Mouse (Mus musculus) CH12F3 (cell line): ENCODE results near the gene Gm39566.

ENCODE experiments used
- in situ Hi-C: fragments of 300-500 bp; cut with MboI; formaldehyde crosslinking; loops from 2 replicates; pipeline ENCODE4 v1.14.3; 2020; ENCODE audit warnings: low sequenced_read_pairs

Gene Gm39566

GRCm38 (mm10) chr11:69799394-69800137 lies 15.5 kb downstream of the Gm39566 start:
- in situ Hi-C loops: no loop called here

DNA sequence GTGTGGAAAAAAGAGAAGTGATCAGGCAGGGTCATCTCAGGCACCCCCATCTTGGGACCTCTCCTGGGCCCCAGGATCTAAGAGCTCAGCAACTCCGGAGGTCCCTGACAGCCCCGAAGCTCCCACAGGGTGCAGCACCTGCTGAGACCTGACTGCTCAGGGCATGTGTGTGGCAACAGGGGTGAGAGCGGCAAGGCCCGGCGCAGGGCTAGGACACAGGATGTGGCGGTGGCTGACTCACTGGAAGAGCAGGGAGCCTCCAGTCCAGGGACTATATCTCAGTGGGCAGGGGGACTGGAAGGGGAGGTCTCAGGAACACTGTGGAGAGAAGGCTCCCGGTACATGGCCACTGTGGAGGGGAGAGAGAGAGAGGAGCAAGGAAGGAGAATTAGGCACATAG lies 17.2 kb downstream of the Gm39566 start:
- in situ Hi-C loops: no loop called here

DNA sequence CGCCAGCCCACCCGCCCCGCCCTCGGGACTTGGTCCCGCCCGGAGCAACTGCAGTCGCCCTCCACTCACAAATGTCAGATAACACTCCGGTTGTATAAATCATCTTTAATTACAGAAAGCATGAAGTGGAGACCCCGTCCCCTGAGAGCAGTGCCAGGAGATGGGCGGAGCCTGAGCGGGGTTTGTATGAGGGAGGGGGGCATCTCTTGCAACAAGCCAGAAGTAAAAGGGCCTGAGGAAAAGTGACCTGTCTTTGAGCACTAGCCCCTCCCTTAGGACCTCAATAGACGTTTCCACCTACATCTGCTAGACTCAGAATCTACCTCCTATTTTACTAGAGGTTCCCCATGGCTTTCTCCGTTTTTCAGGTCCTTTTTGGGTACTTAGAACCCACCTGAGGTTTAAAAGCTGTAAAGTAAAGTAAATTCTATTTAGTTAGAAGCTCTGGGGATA lies 19.1 kb downstream of the Gm39566 start:
- in situ Hi-C loops: no loop called here

DNA sequence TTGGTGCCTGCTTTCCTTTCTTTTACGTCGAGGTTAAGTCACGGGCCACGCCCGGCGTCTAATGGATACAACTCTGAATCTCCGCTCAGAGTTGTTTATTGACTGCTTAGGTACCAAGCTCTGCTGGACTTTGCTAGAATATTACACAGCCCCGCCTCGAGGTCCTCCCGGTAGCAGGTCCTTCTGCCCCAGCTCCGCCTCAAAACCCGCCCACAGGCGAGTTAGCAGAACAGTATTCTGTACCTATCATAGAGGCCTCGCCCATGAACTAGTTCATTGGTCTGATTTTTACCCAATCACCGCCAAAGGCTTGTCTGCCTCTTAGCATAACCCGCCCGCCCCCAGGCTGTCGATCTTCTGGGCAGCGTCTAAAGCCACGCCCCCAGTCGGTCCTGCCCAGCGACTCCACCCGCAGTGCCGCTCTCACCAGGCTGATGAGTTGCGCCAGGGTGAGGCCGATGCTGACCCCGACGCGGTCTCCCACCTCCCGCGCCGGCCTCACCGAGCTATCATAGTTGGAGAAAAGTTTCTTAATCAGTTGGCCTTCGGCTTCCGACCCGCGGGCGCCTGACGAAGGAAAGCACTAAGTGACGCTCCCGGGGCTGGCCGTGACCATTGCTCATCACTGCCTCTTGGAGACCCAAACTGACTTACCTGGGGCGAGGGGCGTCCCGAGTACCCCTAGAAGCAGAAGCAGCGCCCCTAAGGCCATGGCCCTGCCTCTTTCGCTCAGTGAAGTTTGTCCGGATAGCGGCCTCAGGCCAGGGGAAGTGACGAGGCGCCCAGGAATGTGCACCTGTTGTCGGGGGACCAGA lies 19.7 kb downstream of the Gm39566 start, which contains the start of gene Chrnb1:
TSS of gene Chrnb1 (minus strand) at position 776 of the 815 bp plus-strand sequence.
- in situ Hi-C loops: no loop called here

DNA sequence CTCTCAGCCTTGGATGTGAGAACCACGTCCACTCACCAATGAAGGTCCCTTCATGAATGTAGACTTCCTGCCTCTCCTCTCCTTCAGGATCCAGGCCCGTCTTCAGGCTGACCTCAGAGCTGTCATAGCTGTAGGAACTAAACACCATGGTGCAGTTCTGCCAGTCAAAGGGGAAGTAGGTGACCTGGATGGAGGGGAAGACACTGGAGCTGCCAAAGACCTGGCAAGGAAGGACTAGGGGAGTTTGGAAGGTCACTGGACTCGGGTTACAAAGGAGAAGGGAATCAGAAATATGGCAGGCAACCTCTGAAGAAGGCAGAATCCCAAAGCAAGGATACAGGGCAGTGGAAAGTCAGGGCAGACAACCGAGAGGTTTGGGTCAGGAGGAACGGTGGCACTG lies 21.7 kb downstream of the Gm39566 start:
- in situ Hi-C loops: no loop called here

- in situ Hi-C loops: no loop called here
Measured at GRCm38 (mm10) chr11:69791420-69791819, 23.7 kb downstream of the Gm39566 start.

DNA sequence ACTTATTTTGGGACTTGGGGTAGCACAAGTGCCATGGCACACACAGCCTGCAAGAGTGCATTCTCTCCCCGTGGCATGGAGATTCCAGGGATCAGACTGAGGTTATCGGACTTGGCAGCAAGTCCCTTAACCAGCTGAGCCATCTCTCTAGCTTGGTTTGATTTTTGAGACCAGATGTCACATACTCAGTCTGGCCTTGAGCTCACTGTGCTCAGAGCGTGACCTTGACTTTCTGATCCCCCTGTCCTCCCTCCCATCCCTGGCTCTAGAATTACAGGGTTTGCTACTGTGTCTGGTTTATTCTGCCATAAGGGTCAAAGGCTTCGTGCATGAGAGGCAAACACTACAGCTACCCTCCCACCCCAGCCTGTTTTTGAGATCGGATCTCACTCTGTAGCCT lies 25.7 kb downstream of the Gm39566 start:
- in situ Hi-C loops: no loop called here

GRCm38 (mm10) chr11:69787306-69787705 lies 27.8 kb downstream of the Gm39566 start:
- in situ Hi-C loops: no loop called here

- in situ Hi-C loops: no loop called here
Measured at GRCm38 (mm10) chr11:69784793-69785272, 30.3 kb downstream of the Gm39566 start.

DNA sequence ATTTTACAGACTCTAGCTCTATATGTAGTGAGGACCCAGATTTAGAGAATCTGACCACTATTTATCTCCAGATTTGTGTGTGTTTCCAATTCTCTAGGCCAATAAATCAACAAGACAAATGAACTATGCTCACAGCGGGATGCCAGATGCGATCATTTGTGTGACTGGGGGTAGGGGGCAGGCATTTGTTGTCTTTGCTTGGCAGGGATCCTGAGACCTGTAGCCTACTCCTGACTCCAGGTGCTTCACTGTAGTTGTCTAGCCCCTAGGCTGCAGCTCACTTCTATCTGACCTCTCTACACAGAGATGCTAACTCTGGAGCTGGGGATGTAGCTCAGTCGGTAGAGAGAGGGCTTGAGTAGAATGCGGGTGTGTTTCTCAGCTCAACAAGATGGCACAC lies 33.3 kb downstream of the Gm39566 start:
- in situ Hi-C loops: no loop called here

DNA sequence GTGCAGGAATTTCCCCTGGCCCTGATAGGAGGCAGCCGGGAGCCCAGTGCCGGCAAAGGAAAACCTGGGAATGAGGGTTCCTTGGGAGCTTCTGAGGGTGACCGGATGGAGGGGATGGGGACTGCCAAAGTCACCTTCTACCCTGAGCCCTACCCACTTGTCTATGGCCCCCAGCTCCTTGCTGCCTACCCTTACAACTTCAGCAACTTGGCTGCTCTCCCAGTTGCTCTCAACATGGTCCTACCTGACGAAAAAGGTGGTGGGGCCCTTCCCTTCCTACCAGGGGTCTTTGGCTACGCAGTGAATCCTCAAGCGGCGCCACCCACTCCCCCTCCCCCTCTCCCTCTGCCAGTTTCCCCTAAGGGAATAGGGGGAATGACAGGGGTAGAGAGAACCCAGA lies 36.1 kb downstream of the Gm39566 start:
- in situ Hi-C loops: no loop called here

GRCm38 (mm10) chr11:69778258-69778982 lies 36.7 kb downstream of the Gm39566 start:
- in situ Hi-C loops: no loop called here

GRCm38 (mm10) chr11:69777504-69778257 lies 37.4 kb downstream of the Gm39566 start:
- in situ Hi-C loops: no loop called here

DNA sequence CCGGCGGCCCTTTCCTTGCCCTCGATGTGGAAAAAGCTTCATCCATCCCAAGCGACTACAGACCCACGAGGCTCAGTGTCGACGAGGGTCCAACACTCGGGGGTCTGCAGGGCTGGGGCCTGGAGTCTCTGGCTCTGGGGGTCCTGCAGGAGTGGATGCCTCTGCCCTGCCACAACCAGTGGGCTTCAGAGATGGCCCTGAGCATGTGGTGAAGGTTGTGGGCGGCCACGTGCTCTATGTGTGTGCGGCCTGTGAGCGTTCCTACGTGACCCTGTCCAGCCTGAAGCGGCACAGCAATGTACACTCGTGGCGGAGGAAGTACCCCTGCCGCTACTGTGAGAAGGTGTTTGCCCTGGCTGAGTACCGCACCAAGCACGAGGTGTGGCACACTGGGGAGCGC lies 38.6 kb downstream of the Gm39566 start:
- in situ Hi-C loops: no loop called here

- in situ Hi-C loops: no loop called here
Measured at GRCm38 (mm10) chr11:69775716-69776115, 39.4 kb downstream of the Gm39566 start.

- in situ Hi-C loops: no loop called here
Measured at GRCm38 (mm10) chr11:69774961-69775360, 40.1 kb downstream of the Gm39566 start.

DNA sequence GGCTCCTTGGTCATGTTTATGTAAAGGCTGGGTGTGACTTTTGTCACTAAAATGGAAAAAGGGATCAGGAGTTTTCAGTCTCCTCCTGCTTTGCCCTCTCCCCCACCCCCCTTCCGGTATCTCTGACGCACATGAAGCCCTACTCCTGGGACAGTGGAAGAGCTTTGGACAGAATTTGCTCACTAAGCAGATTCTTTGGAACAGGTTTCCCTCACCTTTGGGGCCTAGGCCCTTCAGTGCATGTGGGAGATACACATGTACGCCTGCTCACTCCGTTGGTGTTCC lies 47.5 kb downstream of the Gm39566 start:
- in situ Hi-C loops: no loop called here

GRCm38 (mm10) chr11:69766872-69767624 lies 48.0 kb downstream of the Gm39566 start:
- in situ Hi-C loops: no loop called here

- in situ Hi-C loops: no loop called here
Measured at GRCm38 (mm10) chr11:69766126-69766609, 48.9 kb downstream of the Gm39566 start.
